Mouse (Mus musculus) forebrain, embryonic 15.5 days (tissue): Measurements from ENCODE around the gene Ubc. TPM values are rescaled to one million over a fixed set of nuclear protein-coding genes. Genes with fewer than 3 reads are reported as not detected.
"Not testable (repeated sequence)": the region's sequence is repeated elsewhere in the genome, so short reads cannot be mapped to it uniquely, and the experiment has no call there.

ENCODE experiments used
- ATAC-seq: fragments of 200-750 bp; cut with Nextera tagmentation; replicated peaks from 2 replicates; pipeline ENCODE4 v1.8.0; 2017; ENCODE audit warnings: mild to moderate bottlenecking, moderate TSS enrichment, moderate library complexity
- H3K27ac ChIP-seq: fragments of 300-500 bp; sonication (generic); replicated peaks from 2 replicates; pipeline ENCODE4 v1.5.1; 2015; ENCODE audit warnings: mild to moderate bottlenecking, inconsistent platforms
- H3K27me3 ChIP-seq: fragments of 300-500 bp; sonication (generic); 2 replicates; pipeline ENCODE4 v1.6.1; 2015; ENCODE audit warnings: inconsistent platforms
- H3K36me3 ChIP-seq: fragments of 300-500 bp; sonication (generic); 2 replicates; pipeline ENCODE4 v1.6.1; 2015; ENCODE audit warnings: mild to moderate bottlenecking, inconsistent platforms
- H3K4me1 ChIP-seq: fragments of 300-500 bp; sonication (generic); 2 replicates; pipeline ENCODE4 v1.6.1; 2015; ENCODE audit warnings: inconsistent platforms
- H3K4me2 ChIP-seq: fragments of 300-500 bp; sonication (generic); replicated peaks from 2 replicates; pipeline ENCODE4 v1.6.1; 2015; ENCODE audit warnings: mild to moderate bottlenecking, inconsistent platforms
- H3K4me3 ChIP-seq: fragments of 300-500 bp; sonication (generic); 2 replicates; pipeline ENCODE4 v1.5.1; 2015; ENCODE audit warnings: mild to moderate bottlenecking, inconsistent platforms
- H3K9ac ChIP-seq: fragments of 300-500 bp; sonication (generic); replicated peaks from 2 replicates; pipeline ENCODE4 v1.6.1; 2015; ENCODE audit warnings: mild to moderate bottlenecking, inconsistent platforms
- H3K9me3 ChIP-seq: fragments of 300-500 bp; sonication (generic); 2 replicates; pipeline ENCODE4 v1.6.1; 2016; ENCODE audit warnings: inconsistent platforms
- WGBS: fragments of 180-500 bp; shearing (Covaris S2); methylation state at CpG from one replicate; pipeline ENCODE4 v1.1.7; 2015; ENCODE audit warnings: mixed read lengths; 5-methylcytosine and 5-hydroxymethylcytosine counted together
- polyA plus RNA-seq: library from polyadenylated mRNA; unstranded; fragments of >200 nt; fragmentation: Nextera tagmentation; extraction: Ambion mirVana; gene quantifications from 2 replicates; pipeline ENCODE4 v1.2.1, GENCODE M21; 2015

Ubc gene
- polyA plus RNA-seq, 1 experiment from 2014 or later: 1,278 TPM

GRCm38 (mm10) chr5:125387295-125387694, 2.7 kb downstream of the Ubc start:
- H3K9ac ChIP-seq, H3K4me2 ChIP-seq, H3K27me3 ChIP-seq, H3K27ac ChIP-seq, H3K9me3 ChIP-seq, ATAC-seq, H3K4me3 ChIP-seq: not testable (repeated sequence)
- peaks cover 22% of the 10 kb centered on the region for H3K36me3 ChIP-seq
- H3K4me1 ChIP-seq: peaks cover 50% of the 10 kb centered on the region
- WGBS: 94% methylated on average over 5 of the region's 6 CpGs

- no peak overlapping the region for H3K27ac ChIP-seq
- H3K27me3 ChIP-seq: no peaks in the 10 kb centered on the region
- no peak overlapping the region for H3K4me2 ChIP-seq
- ATAC-seq: no peak
- peaks cover 22% of the 10 kb centered on the region for H3K36me3 ChIP-seq
- H3K9ac ChIP-seq: no peak overlapping the region
- WGBS: 74% methylated on average over 8 of the region's 8 CpGs
- peaks cover 35% of the 10 kb centered on the region for H3K4me1 ChIP-seq
- H3K9me3 ChIP-seq: no peaks in the 10 kb centered on the region
- no peak overlapping the region for H3K4me3 ChIP-seq
These were observed 4.6 kb downstream of the Ubc start for GRCm38 (mm10) chr5:125385215-125385940.

- H3K4me1 ChIP-seq: peaks cover 30% of the 10 kb centered on the region
These were observed 5.3 kb downstream of the Ubc start for GRCm38 (mm10) chr5:125384512-125385214.

GRCm38 (mm10) chr5:125383637-125384420, 6.2 kb downstream of the Ubc start:
- H3K4me2 ChIP-seq: no peak overlapping the region
- no peak overlapping the region for H3K27ac ChIP-seq
- H3K27me3 ChIP-seq: no peaks in the 10 kb centered on the region
- peaks cover 22% of the 10 kb centered on the region for H3K36me3 ChIP-seq
- 77% methylated on average over 3 of the region's 3 CpGs for WGBS
- no peak for ATAC-seq
- H3K4me3 ChIP-seq: no peak overlapping the region
- no peak overlapping the region for H3K9ac ChIP-seq
- peaks cover 30% of the 10 kb centered on the region for H3K4me1 ChIP-seq
- no peaks in the 10 kb centered on the region for H3K9me3 ChIP-seq

More at GRCm38 (mm10) chr5:125384512-125385214, 5.3 kb downstream of the Ubc start:
- WGBS: 86% methylated on average over 2 of the region's 2 CpGs
- no peaks in the 10 kb centered on the region for H3K9me3 ChIP-seq
- no peak overlapping the region for H3K27ac ChIP-seq
- H3K36me3 ChIP-seq: peaks cover 22% of the 10 kb centered on the region
- H3K4me2 ChIP-seq: no peak overlapping the region
- H3K27me3 ChIP-seq: no peaks in the 10 kb centered on the region
- H3K4me3 ChIP-seq: no peak overlapping the region
- H3K9ac ChIP-seq: no peak overlapping the region
- ATAC-seq: no peak

GRCm38 (mm10) chr5:125382673-125383558, 7.1 kb downstream of the Ubc start:
- 47% methylated on average over 6 of the region's 6 CpGs for WGBS
- H3K4me1 ChIP-seq: peaks cover 23% of the 10 kb centered on the region
- no peak overlapping the region for H3K4me3 ChIP-seq
- no peak overlapping the region for H3K4me2 ChIP-seq
- ATAC-seq: 0 out of 2 replicates have a peak, but pooled peaks have one; percentile 43
- H3K9ac ChIP-seq: no peak overlapping the region
- no peaks in the 10 kb centered on the region for H3K9me3 ChIP-seq
- no peaks in the 10 kb centered on the region for H3K27me3 ChIP-seq
- no peak overlapping the region for H3K27ac ChIP-seq
- H3K36me3 ChIP-seq: peaks cover 22% of the 10 kb centered on the region

GRCm38 (mm10) chr5:125381954-125382672, 7.9 kb downstream of the Ubc start:
- 77% methylated on average over 5 of the region's 5 CpGs for WGBS
- no peak overlapping the region for H3K9ac ChIP-seq
- no peak for ATAC-seq

GRCm38 (mm10) chr5:125378919-125379318, 11.1 kb downstream of the Ubc start:
- Histone ChIP-seq H3K4me3 (no peak overlapping the region), H3K4me2 (no peak overlapping the region), H3K36me3 (0 out of 2 replicates have a peak, but pooled peaks cover 3% of the 10 kb centered on the region), H3K9ac (no peak overlapping the region), H3K9me3 (no peaks in the 10 kb centered on the region), H3K4me1 (0 out of 2 replicates have a peak, but pooled peaks cover 4% of the 10 kb centered on the region), H3K27ac (no peak overlapping the region), H3K27me3 (no peaks in the 10 kb centered on the region)
- ATAC-seq: no peak
- 82% methylated on average over 5 of the region's 5 CpGs for WGBS

More at GRCm38 (mm10) chr5:125381954-125382672, 7.9 kb downstream of the Ubc start:
- no peaks in the 10 kb centered on the region for H3K27me3 ChIP-seq
- H3K4me3 ChIP-seq: no peak overlapping the region
- H3K9me3 ChIP-seq: no peaks in the 10 kb centered on the region
- H3K36me3 ChIP-seq: peaks cover 22% of the 10 kb centered on the region
- no peak overlapping the region for H3K4me2 ChIP-seq
- H3K27ac ChIP-seq: no peak overlapping the region
- peaks cover 23% of the 10 kb centered on the region for H3K4me1 ChIP-seq

- no peak overlapping the region for H3K27ac ChIP-seq
- H3K9me3 ChIP-seq: no peaks in the 10 kb centered on the region
- no peaks in the 10 kb centered on the region for H3K4me1 ChIP-seq
- no peaks in the 10 kb centered on the region for H3K27me3 ChIP-seq
- no peak overlapping the region for H3K9ac ChIP-seq
- H3K4me2 ChIP-seq: no peak overlapping the region
- no peak overlapping the region for H3K4me3 ChIP-seq
- H3K36me3 ChIP-seq: no peaks in the 10 kb centered on the region
- no peak for ATAC-seq
- WGBS: 72% methylated on average over 7 of the region's 7 CpGs
These were observed 12.8 kb downstream of the Ubc start for GRCm38 (mm10) chr5:125377214-125377613.

- Histone ChIP-seq H3K9me3 (no peaks in the 10 kb centered on the region), H3K27me3 (no peaks in the 10 kb centered on the region), H3K27ac (no peak overlapping the region), H3K36me3 (no peaks in the 10 kb centered on the region), H3K9ac (no peak overlapping the region), H3K4me2 (no peak overlapping the region), H3K4me3 (no peak overlapping the region), H3K4me1 (no peaks in the 10 kb centered on the region)
- no peak for ATAC-seq
- WGBS: 85% methylated on average over 2 of the region's 2 CpGs
These were observed 14.1 kb downstream of the Ubc start for GRCm38 (mm10) chr5:125375871-125376270.

GRCm38 (mm10) chr5:125372027-125372426, 18.0 kb downstream of the Ubc start:
- Histone ChIP-seq H3K4me2 (no peak overlapping the region), H3K27ac (no peak overlapping the region), H3K4me1 (no peaks in the 10 kb centered on the region), H3K9ac (no peak overlapping the region), H3K27me3 (no peaks in the 10 kb centered on the region), H3K36me3 (no peaks in the 10 kb centered on the region), H3K9me3 (no peaks in the 10 kb centered on the region), H3K4me3 (no peak overlapping the region)
- no peak for ATAC-seq
- 91% methylated on average over 4 of the region's 4 CpGs for WGBS
